Mouse (Mus musculus): ENCODE measurements around the gene Brox. TPM values are rescaled to one million over a fixed set of nuclear protein-coding genes. Genes with fewer than 3 reads are reported as not detected.
A peak's percentile ranks its signal among the peaks of the same experiment; 100 is the strongest.
"Not testable (repeated sequence)": the region's sequence is repeated elsewhere in the genome, so short reads cannot be mapped to it uniquely, and the experiment has no call there.

Brox gene
- total RNA-seq, 1 experiment = 34.1 TPM

- Histone ChIP-seq H3K36me3 (ENCODE audit: control insufficient read depth, insufficient read depth, low read length, poor library complexity, severe bottlenecking) (peaks cover 18% of the 10 kb centered on the region), H3K4me3 (ENCODE audit: insufficient read depth in 1 of 2, low read depth in 1 of 2, low read length in 2 of 2, poor library complexity in 1 of 2, severe bottlenecking in 1 of 2) (no peak overlapping the region), H3K9me3 (ENCODE audit: control insufficient read depth, insufficient read depth, low read depth, low read length) (no peaks in the 10 kb centered on the region), H3K9ac (ENCODE audit: insufficient read depth, low read depth, low read length, poor library complexity, severe bottlenecking) (no peak overlapping the region), H3K27ac (ENCODE audit: insufficient read depth, low read depth, low read length, poor library complexity, severe bottlenecking) (no peak overlapping the region), H3K4me1 (ENCODE audit: control insufficient read depth in 2 of 2, insufficient read depth in 2 of 2, low read length in 2 of 2, poor library complexity in 1 of 2) (peaks cover 2% of the 10 kb centered on the region in 2 experiments; a peak in 3 of 4 replicates)
- TF ChIP-seq MAFK (IDR thresholded peaks at IDR 0.05; ENCODE audit: insufficient read depth, low read depth, low read length) (no peak), CHD2 (IDR thresholded peaks at IDR 0.05; ENCODE audit: low read depth, low read length) (no peak), HCFC1 (IDR thresholded peaks at IDR 0.05; ENCODE audit: borderline replicate concordance, insufficient read depth, low read length) (no peak), ZC3H11A (IDR thresholded peaks at IDR 0.05; ENCODE audit: borderline replicate concordance, low read depth, low read length) (no peak), ZNF384 (IDR thresholded peaks at IDR 0.05; ENCODE audit: low read depth, low read length) (no peak)
- in situ Hi-C loops (cut with MboI; ENCODE audit: low sequenced_read_pairs in 2 of 2, unreplicated experiment in 2 of 2) = no loop called here
- no peak for DNase-seq (ENCODE audit: low read depth, low spot score)
These were observed 30.1 kb upstream of the Brox start for GRCm38 (mm10) chr1:183327171-183327570.

DNA sequence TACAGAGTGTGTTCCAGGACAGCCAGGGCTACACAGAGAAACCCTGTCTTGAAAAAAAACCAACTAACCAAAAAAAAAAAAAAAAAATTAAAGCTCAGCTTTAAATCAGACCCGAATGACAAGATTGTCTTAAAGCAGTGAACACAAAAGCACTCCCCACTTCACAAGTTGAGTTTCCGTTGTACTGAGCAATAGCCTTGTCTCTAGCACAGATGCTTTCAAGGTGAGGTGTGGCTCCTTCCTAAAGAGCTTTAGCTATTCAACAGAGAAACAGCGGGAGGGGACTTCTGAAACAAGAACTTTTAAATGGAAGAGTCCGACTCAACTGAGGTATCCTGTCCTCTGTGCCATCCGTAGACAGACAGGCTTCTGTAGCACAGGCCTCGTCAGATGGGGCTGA lies 27.4 kb upstream of the Brox start:
- Histone ChIP-seq H3K4me3 (ENCODE audit: insufficient read depth in 1 of 2, low read depth in 1 of 2, low read length in 2 of 2, poor library complexity in 1 of 2, severe bottlenecking in 1 of 2) (no peak overlapping the region), H3K9me3 (ENCODE audit: control insufficient read depth, insufficient read depth, low read depth, low read length) (no peaks in the 10 kb centered on the region), H3K4me1 (ENCODE audit: control insufficient read depth in 2 of 2, insufficient read depth in 2 of 2, low read length in 2 of 2, poor library complexity in 1 of 2) (peaks cover 2% of the 10 kb centered on the region in 2 experiments; a peak in 3 of 4 replicates), H3K36me3 (ENCODE audit: control insufficient read depth, insufficient read depth, low read length, poor library complexity, severe bottlenecking) (peaks cover 10% of the 10 kb centered on the region), H3K27ac (ENCODE audit: insufficient read depth, low read depth, low read length, poor library complexity, severe bottlenecking) (peak overlapping the region; percentile 53; the same call in 1 of the 2 replicates), H3K9ac (ENCODE audit: insufficient read depth, low read depth, low read length, poor library complexity, severe bottlenecking) (no peak overlapping the region)
- in situ Hi-C loops (cut with MboI; ENCODE audit: low sequenced_read_pairs in 2 of 2, unreplicated experiment in 2 of 2) = no loop called here
- TF ChIP-seq HCFC1 (IDR thresholded peaks at IDR 0.05; ENCODE audit: borderline replicate concordance, insufficient read depth, low read length) = no peak
- TF ChIP-seq ZNF384 (IDR thresholded peaks at IDR 0.05; ENCODE audit: low read depth, low read length) = peak; percentile 66; the same call in 1 of the 2 replicates
- peak; percentile 54 for DNase-seq (ENCODE audit: low read depth, low spot score)

- H3K4me3 ChIP-seq (ENCODE audit: insufficient read depth in 1 of 2, low read depth in 1 of 2, low read length in 2 of 2, poor library complexity in 1 of 2, severe bottlenecking in 1 of 2) = no peak overlapping the region
- in situ Hi-C loops (cut with MboI; ENCODE audit: low sequenced_read_pairs in 2 of 2, unreplicated experiment in 2 of 2) = no loop called here
- no peak overlapping the region for H3K9ac ChIP-seq (ENCODE audit: insufficient read depth, low read depth, low read length, poor library complexity, severe bottlenecking)
- DNase-seq (ENCODE audit: low read depth, low spot score) = no peak
- TF ChIP-seq HCFC1 (IDR thresholded peaks at IDR 0.05; ENCODE audit: borderline replicate concordance, insufficient read depth, low read length) (no peak), ZNF384 (IDR thresholded peaks at IDR 0.05; ENCODE audit: low read depth, low read length) (no peak), CHD2 (IDR thresholded peaks at IDR 0.05; ENCODE audit: low read depth, low read length) (no peak), MAFK (IDR thresholded peaks at IDR 0.05; ENCODE audit: insufficient read depth, low read depth, low read length) (peak; percentile 91), ZC3H11A (IDR thresholded peaks at IDR 0.05; ENCODE audit: borderline replicate concordance, low read depth, low read length) (no peak)
- peaks cover 8% of the 10 kb centered on the region for H3K36me3 ChIP-seq (ENCODE audit: control insufficient read depth, insufficient read depth, low read length, poor library complexity, severe bottlenecking)
- peaks cover 2% of the 10 kb centered on the region in 2 experiments; a peak in 3 of 4 replicates for H3K4me1 ChIP-seq (ENCODE audit: control insufficient read depth in 2 of 2, insufficient read depth in 2 of 2, low read length in 2 of 2, poor library complexity in 1 of 2)
- H3K9me3 ChIP-seq (ENCODE audit: control insufficient read depth, insufficient read depth, low read depth, low read length) = no peaks in the 10 kb centered on the region
- H3K27ac ChIP-seq (ENCODE audit: insufficient read depth, low read depth, low read length, poor library complexity, severe bottlenecking) = peak overlapping the region; percentile 53; the same call in 1 of the 2 replicates
These were observed 26.9 kb upstream of the Brox start for GRCm38 (mm10) chr1:183323923-183324322.

DNA sequence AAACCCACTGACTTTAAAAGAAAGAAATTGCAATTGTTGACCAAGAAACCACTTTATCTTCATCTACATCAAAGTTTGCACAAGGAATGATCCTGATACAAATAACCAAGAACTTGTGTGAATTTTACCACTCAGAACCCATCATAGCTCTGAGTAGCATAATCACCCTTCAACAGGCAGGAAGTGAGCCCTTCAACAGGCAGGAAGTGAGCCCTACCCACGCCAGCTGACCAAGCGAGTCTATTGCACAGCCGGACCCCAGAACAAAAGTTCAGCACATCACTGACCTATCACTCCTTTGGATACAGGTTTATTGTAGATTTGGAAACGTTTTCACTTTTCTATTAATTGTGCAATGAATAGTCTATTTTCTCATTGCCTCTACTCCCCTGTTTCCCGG lies 25.4 kb upstream of the Brox start:
- H3K9ac ChIP-seq (ENCODE audit: insufficient read depth, low read depth, low read length, poor library complexity, severe bottlenecking); H3K27ac ChIP-seq (ENCODE audit: insufficient read depth, low read depth, low read length, poor library complexity, severe bottlenecking); H3K9me3 ChIP-seq (ENCODE audit: control insufficient read depth, insufficient read depth, low read depth, low read length); DNase-seq (ENCODE audit: low read depth, low spot score); H3K4me3 ChIP-seq (ENCODE audit: insufficient read depth in 1 of 2, low read depth in 1 of 2, low read length in 2 of 2, poor library complexity in 1 of 2, severe bottlenecking in 1 of 2); H3K4me1 ChIP-seq (ENCODE audit: control insufficient read depth in 2 of 2, insufficient read depth in 2 of 2, low read length in 2 of 2, poor library complexity in 1 of 2); in situ Hi-C loops (cut with MboI; ENCODE audit: low sequenced_read_pairs in 2 of 2, unreplicated experiment in 2 of 2): not testable (repeated sequence)
- peaks cover 10% of the 10 kb centered on the region for H3K36me3 ChIP-seq (ENCODE audit: control insufficient read depth, insufficient read depth, low read length, poor library complexity, severe bottlenecking)

DNA sequence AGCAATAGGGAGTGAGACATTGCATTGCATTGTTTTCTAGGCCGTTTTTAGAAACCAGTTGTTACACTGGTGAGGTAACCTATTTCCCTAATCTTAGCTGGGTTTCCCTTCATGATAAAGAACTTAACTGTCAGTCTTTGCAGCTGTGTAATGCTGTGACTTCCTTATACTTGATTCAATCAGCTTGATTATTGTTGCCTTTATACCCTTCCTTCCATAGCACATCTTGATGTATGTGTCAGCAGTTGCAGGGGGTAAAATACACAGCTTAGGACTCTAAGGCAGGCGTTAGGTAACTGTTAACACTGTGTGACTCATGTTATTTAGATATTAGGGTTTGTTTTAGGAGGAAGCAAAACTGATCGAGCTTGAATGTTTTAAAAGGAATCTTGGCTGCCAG lies 23.6 kb upstream of the Brox start:
- DNase-seq (ENCODE audit: low read depth, low spot score) = no peak
- H3K4me1 ChIP-seq (ENCODE audit: control insufficient read depth in 2 of 2, insufficient read depth in 2 of 2, low read length in 2 of 2, poor library complexity in 1 of 2) = peaks cover 0 to 2% of the 10 kb centered on the region in 2 experiments; a peak in 1 of 4 replicates
- H3K9me3 ChIP-seq (ENCODE audit: control insufficient read depth, insufficient read depth, low read depth, low read length) = no peaks in the 10 kb centered on the region
- H3K4me3 ChIP-seq (ENCODE audit: insufficient read depth in 1 of 2, low read depth in 1 of 2, low read length in 2 of 2, poor library complexity in 1 of 2, severe bottlenecking in 1 of 2) = no peak overlapping the region
- in situ Hi-C loops (cut with MboI; ENCODE audit: low sequenced_read_pairs in 2 of 2, unreplicated experiment in 2 of 2) = no loop called here
- H3K9ac ChIP-seq (ENCODE audit: insufficient read depth, low read depth, low read length, poor library complexity, severe bottlenecking) = no peak overlapping the region
- no peak for TF ChIP-seq HCFC1 (IDR thresholded peaks at IDR 0.05; ENCODE audit: borderline replicate concordance, insufficient read depth, low read length)
- no peak for TF ChIP-seq ZNF384 (IDR thresholded peaks at IDR 0.05; ENCODE audit: low read depth, low read length)
- no peak for TF ChIP-seq MAFK (IDR thresholded peaks at IDR 0.05; ENCODE audit: insufficient read depth, low read depth, low read length)
- TF ChIP-seq CHD2 (IDR thresholded peaks at IDR 0.05; ENCODE audit: low read depth, low read length) = no peak
- TF ChIP-seq ZC3H11A (IDR thresholded peaks at IDR 0.05; ENCODE audit: borderline replicate concordance, low read depth, low read length) = no peak
- H3K36me3 ChIP-seq (ENCODE audit: control insufficient read depth, insufficient read depth, low read length, poor library complexity, severe bottlenecking) = peaks cover 11% of the 10 kb centered on the region
- no peak overlapping the region for H3K27ac ChIP-seq (ENCODE audit: insufficient read depth, low read depth, low read length, poor library complexity, severe bottlenecking)

All from ES-E14 (cell line).